Mouse (Mus musculus): ENCODE results near the gene Ssb.
"Not testable (repeated sequence)": the region's sequence is repeated elsewhere in the genome, so short reads cannot be mapped to it uniquely, and the experiment has no call there.

Ssb gene

GRCm38 (mm10) chr2:69883990-69884391, 22.6 kb downstream of the Ssb start:
- no peak for DNase-seq

- DNase-seq: no peak
Measured at GRCm38 (mm10) chr2:69884581-69884980, 23.2 kb downstream of the Ssb start.

GRCm38 (mm10) chr2:69885050-69885449, 23.7 kb downstream of the Ssb start:
- DNase-seq: no peak

- peak; percentile 74 to 88 for DNase-seq
Measured at GRCm38 (mm10) chr2:69885451-69886305, 24.3 kb downstream of the Ssb start, which contains the start of gene Mettl5. TSS of gene Mettl5 (minus strand) at chr2:69885615.

GRCm38 (mm10) chr2:69888957-69889356, 27.6 kb downstream of the Ssb start:
- no peak for DNase-seq

GRCm38 (mm10) chr2:69890843-69891242, 29.5 kb downstream of the Ssb start:
- no peak for DNase-seq

GRCm38 (mm10) chr2:69893145-69893544, 31.8 kb downstream of the Ssb start:
- no peak for DNase-seq

- no peak for DNase-seq
Measured at GRCm38 (mm10) chr2:69893891-69894290, 32.5 kb downstream of the Ssb start.

- no peak for DNase-seq
Measured at GRCm38 (mm10) chr2:69895502-69896223, 34.3 kb downstream of the Ssb start.

GRCm38 (mm10) chr2:69896224-69896581, 34.8 kb downstream of the Ssb start:
- no peak for DNase-seq

GRCm38 (mm10) chr2:69897039-69897617, 35.8 kb downstream of the Ssb start, which contains the start of gene Ubr3:
TSS of gene Ubr3 (plus strand) at chr2:69897246.
- DNase-seq: peak; percentile 96 to 97

GRCm38 (mm10) chr2:69897618-69898575, 36.5 kb downstream of the Ssb start:
- DNase-seq: peak; percentile 45 to 54

GRCm38 (mm10) chr2:69903541-69903940, 42.2 kb downstream of the Ssb start:
- DNase-seq: no peak

- DNase-seq: not testable (repeated sequence)
Measured at GRCm38 (mm10) chr2:69907394-69907793, 46.0 kb downstream of the Ssb start.

- no peak for DNase-seq
Measured at GRCm38 (mm10) chr2:69912801-69913200, 51.4 kb downstream of the Ssb start.

- no peak for DNase-seq
Measured at GRCm38 (mm10) chr2:69917301-69917700, 55.9 kb downstream of the Ssb start.
